13 mouse cellular contexts compared by ENCODE assay signal in the genomic region with DNA sequence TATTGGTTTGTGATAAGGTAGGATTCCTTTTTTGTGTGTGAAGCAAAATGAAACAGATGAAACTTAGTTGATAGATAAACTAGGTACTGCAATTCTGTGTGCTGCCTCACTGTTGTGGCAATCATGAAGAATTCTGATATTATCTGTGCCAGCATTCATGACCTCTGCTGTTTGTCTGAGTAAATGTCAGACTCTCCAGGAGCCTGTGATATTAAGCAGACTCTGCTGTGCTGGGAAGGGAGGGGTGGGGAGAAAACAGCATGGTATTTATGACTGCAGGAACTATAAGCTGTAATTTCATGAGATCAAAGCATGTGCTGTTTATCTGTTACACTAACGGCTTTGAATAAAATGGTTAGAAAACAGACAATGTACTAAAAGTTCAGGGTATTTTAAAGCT. TPM values are rescaled to one million over a fixed set of nuclear protein-coding genes. Genes with fewer than 3 reads are reported as not detected.
DNase-seq lines count a peak whose midpoint lies in the region.
"Had no signal": no experiment of that assay in that cellular context is flagged by ENCODE, and none has a peak within 500 bp of the region (broad histone marks: within the 10 kb centered on the region; RNA-seq: fewer than 3 reads in every experiment).

No protein-coding gene starts in this region.

- DNase-seq in MN1 (ENCODE audit: low spot score), result peak; percentile 39
- DNase-seq in embryo, embryonic 10 days (ENCODE audit: low spot score), result peak; percentile 10
- peak; percentile 12 for DNase-seq in heart, adult 8-10 months (ENCODE audit: low spot score)
- peak; percentile 54 to 61 for DNase-seq in heart, postnatal 10 days
- no peak for DNase-seq in adrenal gland, postnatal 25 days
- DNase-seq in thymus, adult 18-20 months, result no peak
- no peak for DNase-seq in kidney, adult 18-20 months
- DNase-seq: cerebellum, adult 9-10 months; gastrocnemius, postnatal 14 days; layer of hippocampus, postnatal 36 days; lung, embryonic 14.5 days; lung, postnatal 4 days; thymus, postnatal 4 days had no signal

- intact Hi-C loops in heart, postnatal 10 days (cut with DNase I), result no loop called here

RNA-seq across cellular contexts. Expression of gene Eif3m, which starts 52.4 kb away (rescaled TPM):
- total RNA-seq in heart, adult 8-10 months (2022), result 100 to 1,000 TPM; 127 to 143 (median 138) TPM
- 100 to 1,000 TPM; 136 to 142 TPM for total RNA-seq in heart, postnatal 10 days (2021)
- 132 and 150 TPM in 2 replicates for total RNA-seq in adrenal gland, postnatal 25 days (2021)

Comparison
In these comparisons a context has a peak if more than half of its experiments do, and no peak if none do; other contexts are left out.
1. DNase-seq: peak in MN1 (single experiment), embryo, embryonic 10 days (single experiment), heart, adult 8-10 months (single experiment) and heart, postnatal 10 days (2 of 2); none in adrenal gland, postnatal 25 days (single experiment), thymus, adult 18-20 months (0 of 2) and kidney, adult 18-20 months (single experiment).